Mouse (Mus musculus): Measurements from ENCODE around the gene Gm42421. TPM values are rescaled to one million over a fixed set of nuclear protein-coding genes. Genes with fewer than 3 reads are reported as not detected.

Gm42421 gene
- polyA plus RNA-seq (2015; fragmentation: Nextera tagmentation; extraction: Ambion mirVana), result 2.5 TPM in 2 replicates

- Histone ChIP-seq H3K9ac (no peak within 1 kb of the TSS), H3K4me2 (no peak within 1 kb of the TSS), H3K4me1 (replicated peaks) (0 out of 2 replicates have a peak, but pooled peaks cover 3% of the 10 kb centered on the region), H3K27ac (replicated peaks) (no peak within 1 kb of the TSS), H3K27me3 (no peaks in the 10 kb centered on the region), H3K4me3 (no peak within 1 kb of the TSS), H3K9me3 (no peaks in the 10 kb centered on the region), H3K36me3 (peaks cover 86% of the 10 kb centered on the region)
- WGBS, result 96% methylated on average over 8 of the region's 8 CpGs
- no peak for ATAC-seq (ENCODE audit: low read depth)
Observed at GRCm38 (mm10) chr5:143927875-143928274, at the start of gene Gm42421. TSS of gene Gm42421 (plus strand) at chr5:143928175.

GRCm38 (mm10) chr5:143885274-143885673, 42.7 kb upstream of the Gm42421 start:
- no peaks in the 10 kb centered on the region for H3K27me3 ChIP-seq
- no peak overlapping the region for H3K27ac ChIP-seq (replicated peaks)
- H3K4me1 ChIP-seq (replicated peaks), result no peaks in the 10 kb centered on the region
- H3K9ac ChIP-seq, result no peak overlapping the region
- peaks cover 4% of the 10 kb centered on the region; the same call in 1 of the 2 replicates for H3K9me3 ChIP-seq
- no peak overlapping the region for H3K4me2 ChIP-seq
- WGBS, result 95% methylated on average over 3 of the region's 3 CpGs
- no peak for ATAC-seq (ENCODE audit: low read depth)
- no peak overlapping the region for H3K4me3 ChIP-seq
- H3K36me3 ChIP-seq, result peaks cover 99% of the 10 kb centered on the region

GRCm38 (mm10) chr5:143890741-143891140, 37.2 kb upstream of the Gm42421 start:
- Histone ChIP-seq H3K9ac (no peak overlapping the region), H3K9me3 (peaks cover 4% of the 10 kb centered on the region; the same call in 1 of the 2 replicates), H3K27me3 (no peaks in the 10 kb centered on the region), H3K36me3 (peaks cover 91% of the 10 kb centered on the region), H3K4me2 (no peak overlapping the region), H3K27ac (replicated peaks) (no peak overlapping the region), H3K4me1 (replicated peaks) (no peaks in the 10 kb centered on the region), H3K4me3 (no peak overlapping the region)
- ATAC-seq (ENCODE audit: low read depth), result no peak
- 91% methylated on average over 6 of the region's 6 CpGs for WGBS

DNA sequence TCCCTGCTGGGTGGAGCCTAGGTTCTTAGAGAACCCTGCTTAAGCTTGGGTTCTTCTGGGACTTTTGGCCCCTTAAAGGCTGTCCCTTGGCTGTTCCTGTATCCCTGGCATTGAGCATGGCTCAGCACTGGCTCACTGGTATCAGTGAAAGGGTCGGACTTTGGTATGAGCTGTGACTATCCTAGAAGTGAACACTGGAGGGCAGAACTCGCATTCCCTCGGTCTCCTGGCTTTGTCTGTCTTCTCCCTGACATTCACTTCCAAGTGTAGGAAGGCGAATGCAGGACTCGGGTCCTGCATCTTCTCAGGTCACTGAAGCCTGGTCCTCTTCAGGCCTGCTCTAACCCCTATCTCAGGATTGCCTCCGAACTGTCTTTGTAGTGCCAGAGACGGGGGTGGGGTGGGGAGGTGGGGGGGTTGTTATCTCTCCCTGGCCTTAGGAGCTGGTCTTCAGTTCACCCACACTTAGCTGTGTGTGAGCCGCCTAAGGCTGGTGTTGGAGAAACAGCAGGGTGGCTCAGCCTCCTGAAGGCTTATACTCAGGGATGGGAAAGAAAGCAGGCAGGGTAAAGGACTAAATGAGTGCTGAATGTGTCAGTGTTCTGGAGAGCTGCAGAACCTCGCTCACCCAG, 35.6 kb upstream of the Gm42421 start:
- 80% methylated on average over 9 of the region's 9 CpGs for WGBS
- ATAC-seq (ENCODE audit: low read depth), result no peak
- Histone ChIP-seq H3K4me2 (no peak overlapping the region), H3K9me3 (no peaks in the 10 kb centered on the region), H3K4me1 (replicated peaks) (no peaks in the 10 kb centered on the region), H3K27ac (replicated peaks) (no peak overlapping the region), H3K9ac (no peak overlapping the region), H3K4me3 (no peak overlapping the region), H3K27me3 (no peaks in the 10 kb centered on the region), H3K36me3 (peaks cover 90% of the 10 kb centered on the region)

GRCm38 (mm10) chr5:143893396-143893795, 34.6 kb upstream of the Gm42421 start:
- no peaks in the 10 kb centered on the region for H3K9me3 ChIP-seq
- ATAC-seq (ENCODE audit: low read depth), result no peak

GRCm38 (mm10) chr5:143897635-143898330, 30.2 kb upstream of the Gm42421 start, which contains the start of gene Ankrd61:
TSS of gene Ankrd61 (minus strand) at chr5:143897685.
- H3K4me2 ChIP-seq, result no peak within 1 kb of the TSS
- no peaks in the 10 kb centered on the region for H3K27me3 ChIP-seq
- H3K4me1 ChIP-seq (replicated peaks), result no peaks in the 10 kb centered on the region
- H3K27ac ChIP-seq (replicated peaks), result no peak within 1 kb of the TSS
- H3K9me3 ChIP-seq, result no peaks in the 10 kb centered on the region
- no peak within 1 kb of the TSS for H3K4me3 ChIP-seq
- no peak within 1 kb of the TSS for H3K9ac ChIP-seq
- 88% methylated on average over 14 of the region's 14 CpGs for WGBS
- H3K36me3 ChIP-seq, result peaks cover 90% of the 10 kb centered on the region
- ATAC-seq (ENCODE audit: low read depth), result no peak

More at GRCm38 (mm10) chr5:143893396-143893795, 34.6 kb upstream of the Gm42421 start:
- H3K27ac ChIP-seq (replicated peaks), result no peak overlapping the region
- H3K36me3 ChIP-seq, result peaks cover 90% of the 10 kb centered on the region
- no peaks in the 10 kb centered on the region for H3K27me3 ChIP-seq
- H3K9ac ChIP-seq, result no peak overlapping the region
- no peak overlapping the region for H3K4me3 ChIP-seq
- WGBS, result 84% methylated on average over 5 of the region's 5 CpGs
- H3K4me1 ChIP-seq (replicated peaks), result no peaks in the 10 kb centered on the region
- no peak overlapping the region for H3K4me2 ChIP-seq

- Histone ChIP-seq H3K9ac (no peak overlapping the region), H3K4me1 (replicated peaks) (no peaks in the 10 kb centered on the region), H3K9me3 (no peaks in the 10 kb centered on the region), H3K4me3 (no peak overlapping the region), H3K36me3 (peaks cover 87% of the 10 kb centered on the region), H3K27ac (replicated peaks) (no peak overlapping the region), H3K27me3 (no peaks in the 10 kb centered on the region), H3K4me2 (no peak overlapping the region)
- WGBS, result 89% methylated on average over 3 of the region's 3 CpGs
- no peak for ATAC-seq (ENCODE audit: low read depth)
Observed at GRCm38 (mm10) chr5:143902111-143902510, 25.9 kb upstream of the Gm42421 start.

- no peaks in the 10 kb centered on the region for H3K27me3 ChIP-seq
- no peaks in the 10 kb centered on the region for H3K9me3 ChIP-seq
- no peak overlapping the region for H3K27ac ChIP-seq (replicated peaks)
- ATAC-seq (ENCODE audit: low read depth), result no peak
- no peak overlapping the region for H3K4me2 ChIP-seq
- no peak overlapping the region for H3K4me3 ChIP-seq
- H3K36me3 ChIP-seq, result peaks cover 73% of the 10 kb centered on the region
- WGBS, result 94% methylated on average over 4 of the region's 4 CpGs
- peaks cover 15% of the 10 kb centered on the region for H3K4me1 ChIP-seq (replicated peaks)
- H3K9ac ChIP-seq, result no peak overlapping the region
Observed at GRCm38 (mm10) chr5:143903813-143904212, 24.2 kb upstream of the Gm42421 start.

GRCm38 (mm10) chr5:143906429-143906828, 21.5 kb upstream of the Gm42421 start:
- Histone ChIP-seq H3K27me3 (no peaks in the 10 kb centered on the region), H3K4me3 (no peak overlapping the region), H3K36me3 (peaks cover 47% of the 10 kb centered on the region), H3K9me3 (no peaks in the 10 kb centered on the region), H3K9ac (0 out of 2 replicates have a peak overlapping the region, but pooled peaks have one; percentile 5), H3K27ac (replicated peaks) (no peak overlapping the region), H3K4me1 (replicated peaks) (peaks cover 29% of the 10 kb centered on the region), H3K4me2 (no peak overlapping the region)
- WGBS, result 87% methylated on average over 8 of the region's 8 CpGs
- no peak for ATAC-seq (ENCODE audit: low read depth)

GRCm38 (mm10) chr5:143908926-143909325, 19.0 kb upstream of the Gm42421 start:
- Histone ChIP-seq H3K9me3 (no peaks in the 10 kb centered on the region), H3K9ac (peak overlapping the region; percentile 76), H3K27me3 (no peaks in the 10 kb centered on the region), H3K4me1 (replicated peaks) (peaks cover 29% of the 10 kb centered on the region), H3K4me3 (peak overlapping the region; percentile 62), H3K36me3 (peaks cover 22% of the 10 kb centered on the region), H3K4me2 (peak overlapping the region; percentile 80), H3K27ac (replicated peaks) (peak overlapping the region; percentile 85)
- 2% methylated on average over 9 of the region's 9 CpGs for WGBS
- no peak for ATAC-seq (ENCODE audit: low read depth)

GRCm38 (mm10) chr5:143909417-143910400, 18.3 kb upstream of the Gm42421 start, which contains the start of the genes Aimp2 and Pms2:
TSS of gene Aimp2 (minus strand) at chr5:143909847.
TSS of gene Pms2 (plus strand) at chr5:143909964.
- WGBS, result under 1% methylated on average over 70 of the region's 70 CpGs
- Histone ChIP-seq H3K27me3 (no peaks in the 10 kb centered on the region), H3K36me3 (peaks cover 19% of the 10 kb centered on the region), H3K4me1 (replicated peaks) (peaks cover 29% of the 10 kb centered on the region), H3K4me2 (peak within 1 kb of the TSS; percentile 80), H3K9ac (peak within 1 kb of the TSS; percentile 76), H3K4me3 (peak within 1 kb of the TSS; percentile 62), H3K9me3 (no peaks in the 10 kb centered on the region), H3K27ac (replicated peaks) (peak within 1 kb of the TSS; percentile 85)
- peak; percentile 100 for ATAC-seq (ENCODE audit: low read depth)

Measured in neural tube, embryonic 13.5 days (tissue).